Mouse (Mus musculus): ENCODE results near the gene Slc25a34.

GRCm38 (mm10) chr4:141649244-141649643, 25.6 kb upstream of the Slc25a34 start:
- TF ChIP-seq CTCF (IDR thresholded peaks at IDR 0.05; ENCODE audit: insufficient read depth, low read length), result no peak
- no peak for TF ChIP-seq POLR2A (IDR thresholded peaks at IDR 0.05; ENCODE audit: borderline replicate concordance, extremely low read depth, low read depth, low read length)
